Mouse (Mus musculus) liver, adult (tissue): ENCODE results near the gene Ptms.
A peak's percentile ranks its signal among the peaks of the same experiment; 100 is the strongest.

ENCODE experiments used
- GATA4 ChIP-seq: IDR thresholded peaks from 2 replicates; pipeline ENCODE4 v1.6.1; 2014; ENCODE audit warnings: mild to moderate bottlenecking, low read length; ENCODE audit not compliant: insufficient replicate concordance

Ptms gene

DNA sequence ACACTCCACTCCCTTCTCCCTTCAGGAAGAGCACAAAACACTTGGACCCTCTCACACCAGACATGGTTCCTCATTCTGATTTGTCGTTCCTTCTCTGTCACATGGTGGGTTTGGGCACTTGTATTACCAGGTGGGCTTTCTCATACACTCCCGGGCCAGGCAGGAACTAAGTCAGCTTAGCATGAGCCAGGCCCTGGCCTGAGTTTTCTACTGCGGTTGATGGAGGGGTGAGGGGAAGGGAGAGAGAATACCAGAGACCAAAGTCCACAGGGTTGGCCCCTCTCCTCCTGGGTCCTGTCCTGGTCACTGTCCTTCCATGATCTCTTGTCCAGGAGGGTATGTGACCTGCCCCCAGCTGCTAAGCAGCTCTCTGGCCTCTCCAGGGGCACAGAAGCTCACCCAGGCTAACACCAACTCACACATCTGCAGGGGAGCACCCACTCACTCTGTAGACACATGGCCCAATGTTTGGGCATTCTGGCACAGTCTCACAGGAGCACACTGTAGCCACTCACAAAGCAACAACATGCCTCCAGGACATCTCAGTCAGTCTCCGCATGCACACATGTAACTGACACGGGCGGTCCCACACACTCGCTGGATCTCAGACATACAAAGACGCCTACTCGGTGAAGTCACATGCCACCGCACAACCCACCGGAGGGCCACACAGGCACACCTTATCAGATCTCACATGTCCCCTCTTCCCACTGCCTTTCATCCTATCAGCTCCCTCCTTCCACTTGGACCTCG is 3.8 kb downstream of the Ptms start:
- no peak for TF ChIP-seq GATA4

DNA sequence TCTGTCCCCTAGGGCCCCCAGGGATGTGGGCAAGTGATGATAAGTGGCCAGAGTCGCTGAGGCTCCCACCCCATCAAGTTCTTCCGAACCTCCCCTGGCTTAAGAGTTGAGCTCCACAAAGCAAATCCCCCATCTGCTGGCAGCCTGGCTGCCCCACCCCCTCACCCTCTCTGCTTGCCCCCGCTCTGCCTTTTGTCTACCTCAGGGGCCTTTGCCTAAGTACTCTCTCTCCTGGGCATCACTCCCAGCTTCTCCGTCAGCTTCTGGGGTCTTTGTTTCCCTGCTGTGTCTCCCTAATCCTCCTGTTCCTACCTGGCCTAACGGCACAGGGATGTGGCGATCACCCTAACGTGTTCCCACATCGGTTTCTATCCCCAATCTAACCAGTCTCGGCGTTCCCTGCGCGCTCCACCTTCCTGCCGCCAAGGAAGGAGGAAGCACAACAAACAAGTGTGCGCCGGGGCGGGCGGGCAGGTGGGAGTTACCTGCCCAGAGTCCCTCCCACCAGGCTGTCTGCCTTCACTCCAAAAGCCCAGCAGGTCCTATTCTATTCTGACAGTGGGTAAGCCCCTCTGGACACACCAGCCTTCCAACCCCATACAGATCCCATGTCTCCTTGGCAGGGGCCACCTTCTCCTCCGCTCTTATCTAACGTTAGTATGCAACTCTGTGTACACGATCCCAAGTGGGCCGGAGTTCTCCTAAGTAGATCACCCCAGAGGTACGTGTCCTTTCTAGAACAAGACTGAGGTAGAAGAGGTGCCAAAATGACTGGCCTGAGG is 4.6 kb downstream of the Ptms start:
- no peak for TF ChIP-seq GATA4

- no peak for TF ChIP-seq GATA4
Measured at GRCm38 (mm10) chr6:124914511-124914910, 5.4 kb downstream of the Ptms start.

DNA sequence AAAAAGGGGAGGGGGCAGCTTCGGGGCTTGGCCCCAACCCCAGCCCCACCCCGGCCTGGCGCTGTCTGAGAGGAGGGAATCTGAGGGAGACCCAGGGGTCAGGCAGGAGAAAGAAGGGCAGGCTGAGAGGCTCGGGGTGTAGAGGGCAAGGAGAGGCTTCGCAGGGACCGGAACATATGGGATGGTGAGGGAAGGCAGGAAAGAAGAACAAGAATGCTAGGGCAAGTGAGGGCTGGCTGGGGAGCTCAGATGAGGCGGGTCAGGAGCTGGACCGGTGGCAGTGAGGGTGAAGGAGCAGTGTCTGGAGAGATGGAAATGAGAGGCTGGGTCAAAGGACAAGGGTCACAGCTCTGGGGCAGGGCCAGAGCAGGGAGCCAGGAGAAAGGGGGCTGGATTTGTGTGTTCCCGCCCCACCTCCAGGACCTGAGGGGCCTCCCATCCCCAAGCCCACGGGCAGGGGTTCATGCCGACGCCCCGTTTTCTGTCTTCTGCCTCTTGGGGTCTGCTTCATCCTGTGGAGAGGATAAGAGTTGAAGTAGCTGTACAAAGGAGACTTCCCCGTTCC is 6.1 kb downstream of the Ptms start:
- no peak for TF ChIP-seq GATA4

GRCm38 (mm10) chr6:124913214-124913613 is 6.7 kb downstream of the Ptms start:
- no peak for TF ChIP-seq GATA4

- no peak for TF ChIP-seq GATA4
Measured at GRCm38 (mm10) chr6:124911533-124912218, 8.2 kb downstream of the Ptms start, which contains the start of gene Lag3. Gene Lag3, minus strand, starts transcription at chr6:124911705.

DNA sequence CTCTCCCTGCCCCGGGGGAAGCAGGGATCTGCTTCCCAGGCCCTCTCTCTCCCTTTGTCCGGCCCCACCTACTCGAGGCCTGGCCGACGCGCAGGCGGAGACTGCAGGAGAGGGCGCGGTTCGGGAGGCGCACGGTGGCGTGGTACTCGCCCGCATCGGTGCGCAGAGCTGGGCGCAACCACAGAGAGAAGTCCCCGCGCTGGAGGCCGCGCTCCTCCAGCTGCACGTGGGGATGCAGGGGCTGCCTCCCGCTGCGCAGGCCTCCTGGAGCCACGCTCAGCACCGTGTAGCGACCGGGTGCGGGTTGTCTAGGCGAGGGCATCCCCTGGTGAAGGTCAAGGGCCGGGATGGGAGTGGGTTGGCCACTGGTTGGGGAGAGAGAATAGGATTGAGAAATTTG is 9.9 kb downstream of the Ptms start:
- TF ChIP-seq GATA4 = no peak

GRCm38 (mm10) chr6:124907767-124908166 is 12.1 kb downstream of the Ptms start:
- no peak for TF ChIP-seq GATA4

- no peak for TF ChIP-seq GATA4
Measured at GRCm38 (mm10) chr6:124904991-124905860, 14.7 kb downstream of the Ptms start.

DNA sequence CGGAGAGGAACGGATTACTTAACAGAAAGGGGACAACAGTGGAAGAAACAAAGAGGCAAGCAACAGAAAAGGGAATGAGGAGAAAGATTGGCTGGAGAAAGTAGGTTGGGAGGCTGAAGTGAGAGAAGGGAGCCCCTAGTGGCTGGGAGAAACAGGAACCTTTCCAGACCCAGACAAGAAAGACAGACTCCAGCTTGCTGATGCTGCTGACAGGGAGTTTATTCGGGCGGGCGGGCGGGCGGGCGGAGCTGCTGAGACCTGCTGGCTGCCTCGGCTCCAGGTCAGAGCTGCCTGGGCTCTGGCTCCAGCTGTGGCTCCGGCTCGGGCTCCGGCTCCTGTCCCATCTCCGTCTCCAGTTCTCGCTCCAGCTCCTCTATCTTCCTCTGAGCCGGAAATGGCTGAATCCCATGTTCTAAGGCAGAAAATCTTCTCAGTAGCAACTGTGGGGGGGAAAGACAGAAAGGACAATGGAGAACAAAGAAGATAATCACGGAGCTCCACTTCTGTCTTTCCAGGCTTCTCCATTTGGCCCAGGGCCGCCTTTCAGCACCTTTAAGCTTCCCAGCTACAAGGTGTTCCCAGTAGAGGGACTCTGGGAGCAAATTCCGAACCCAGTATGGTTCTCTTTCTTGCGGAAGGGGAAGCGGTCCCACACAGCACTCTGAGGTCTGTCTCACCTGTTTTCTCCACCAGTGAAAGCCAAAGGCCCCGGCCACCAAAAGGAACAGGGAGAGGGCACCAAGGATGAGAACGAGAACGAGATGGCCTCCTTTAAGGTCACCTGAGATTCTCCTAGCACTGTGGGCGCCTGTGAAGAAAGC is 15.5 kb downstream of the Ptms start:
- TF ChIP-seq GATA4 = no peak

- peak; percentile 63; the same call in 1 of the 2 replicates for TF ChIP-seq GATA4
Measured at GRCm38 (mm10) chr6:124903580-124904151, 16.2 kb downstream of the Ptms start.

- TF ChIP-seq GATA4 = no peak
Measured at GRCm38 (mm10) chr6:124901851-124902250, 18.1 kb downstream of the Ptms start.

- no peak for TF ChIP-seq GATA4
Measured at GRCm38 (mm10) chr6:124900801-124901480, 19.0 kb downstream of the Ptms start.
